Mouse (Mus musculus) CH12.LX (cell line): Measurements from ENCODE around the gene Cox14. TPM values are rescaled to one million over a fixed set of nuclear protein-coding genes. Genes with fewer than 3 reads are reported as not detected.

Source experiments
- DNase-seq: peaks from one replicate; pipeline ENCODE4 v3.0.0-alpha.2; 2013; ENCODE audit errors: extremely low read depth
- H3K27ac ChIP-seq: 2 replicates; pipeline ENCODE4 v1.5.1; 2012; ENCODE audit warnings: low read depth, mild to moderate bottlenecking, control low read depth, moderate library complexity; ENCODE audit not compliant: insufficient read depth
- H3K27me3 ChIP-seq: replicated peaks from 2 replicates; pipeline ENCODE3; 2012; ENCODE audit warnings: inconsistent platforms
- H3K36me3 ChIP-seq, 2 experiments: replicated peaks in 1 of 2; 2 replicates each; pipeline versions ENCODE3 to v1.6.1; 2012; ENCODE audit warnings: inconsistent platforms in 1 of 2, low read length in 1 of 2, mild to moderate bottlenecking in 1 of 2, mixed read lengths in 1 of 2, moderate library complexity in 1 of 2; ENCODE audit not compliant: control insufficient read depth in 1 of 2, insufficient read depth in 1 of 2
- H3K4me1 ChIP-seq, 2 experiments: 2 replicates each; pipeline ENCODE4 v1.6.1; 2012; ENCODE audit warnings: inconsistent platforms in 1 of 2, moderate library complexity in 1 of 2; ENCODE audit not compliant: insufficient read depth in 2 of 2, control insufficient read depth in 1 of 2
- H3K4me2 ChIP-seq: 2 replicates; pipeline ENCODE4 v1.6.1; 2012; ENCODE audit warnings: low read depth, mild to moderate bottlenecking, control low read depth; ENCODE audit not compliant: poor library complexity, insufficient read depth, severe bottlenecking
- H3K4me3 ChIP-seq, 3 experiments: fragments of 150-350 bp in 1 of 3; sonication (generic) in 1 of 3; replicated peaks in 1 of 3; 2 replicates each; pipeline versions ENCODE3 to v1.5.1; 2011 to 2012; ENCODE audit warnings: low read depth in 2 of 3, low read length in 2 of 3, mild to moderate bottlenecking in 2 of 3, moderate library complexity in 2 of 3, control low read depth in 1 of 3, improper control_type of control experiment in 1 of 3, inconsistent platforms in 1 of 3, mixed read lengths in 1 of 3; ENCODE audit not compliant: poor library complexity in 1 of 3
- H3K79me2 ChIP-seq: replicated peaks from 2 replicates; pipeline ENCODE4 v1.6.1; 2012; ENCODE audit warnings: mild to moderate bottlenecking, moderate library complexity; ENCODE audit not compliant: control insufficient read depth, poor library complexity, insufficient read depth, severe bottlenecking; ENCODE audit errors: extremely low read depth
- H3K9ac ChIP-seq: 2 replicates; pipeline ENCODE4 v1.6.1; 2012; ENCODE audit warnings: low read depth, mild to moderate bottlenecking, control low read depth, moderate library complexity; ENCODE audit not compliant: insufficient read depth
- H3K9me3 ChIP-seq: replicated peaks from 2 replicates; pipeline ENCODE3; 2012; ENCODE audit warnings: low read length, inconsistent platforms, mixed read lengths
- BHLHE40 ChIP-seq: IDR thresholded peaks from 2 replicates; pipeline ENCODE4 v1.6.1; 2011; ENCODE audit warnings: mild to moderate bottlenecking, low read depth, low read length, improper control_type of control experiment
- CHD2 ChIP-seq: IDR thresholded peaks from 2 replicates; pipeline ENCODE4 v1.6.1; 2011; ENCODE audit warnings: low read length, improper control_type of control experiment
- CTCF ChIP-seq, 2 experiments: IDR thresholded peaks in 1 of 2; conservative IDR thresholded peaks in 1 of 2; 2 replicates each; pipeline ENCODE4 v1.5.1; 2011 to 2012; ENCODE audit warnings: low read depth in 2 of 2, low read length in 2 of 2, improper control_type of control experiment in 1 of 2, inconsistent platforms in 1 of 2, mild to moderate bottlenecking in 1 of 2, moderate library complexity in 1 of 2
- ELF1 ChIP-seq: IDR thresholded peaks from 2 replicates; pipeline ENCODE4 v1.6.1; 2014; ENCODE audit warnings: low read depth, mild to moderate bottlenecking, inconsistent platforms, low read length, improper control_type of control experiment
- EP300 ChIP-seq: IDR thresholded peaks from 2 replicates; pipeline ENCODE4 v1.6.1; 2011; ENCODE audit warnings: low read length, improper control_type of control experiment
- GABPA ChIP-seq: IDR thresholded peaks from 2 replicates; pipeline ENCODE4 v1.6.1; 2012; ENCODE audit warnings: low read depth, low read length, improper control_type of control experiment, inconsistent platforms; ENCODE audit not compliant: insufficient replicate concordance
- JUN ChIP-seq: IDR thresholded peaks from 2 replicates; pipeline ENCODE4 v1.6.1; 2011; ENCODE audit warnings: low read depth, mild to moderate bottlenecking, low read length, improper control_type of control experiment, moderate library complexity; ENCODE audit not compliant: insufficient read depth
- KAT2A ChIP-seq: IDR thresholded peaks from 2 replicates; pipeline ENCODE4 v1.6.1; 2012; ENCODE audit warnings: low read length, improper control_type of control experiment, inconsistent platforms; ENCODE audit not compliant: insufficient replicate concordance
- MAX ChIP-seq: IDR thresholded peaks from 2 replicates; pipeline ENCODE4 v1.6.1; 2011; ENCODE audit warnings: low read length, improper control_type of control experiment
- MEF2A ChIP-seq: IDR thresholded peaks from 2 replicates; pipeline ENCODE4 v1.6.1; 2014; ENCODE audit warnings: low read depth, mild to moderate bottlenecking, inconsistent platforms, low read length, improper control_type of control experiment, borderline replicate concordance
- MXI1 ChIP-seq: IDR thresholded peaks from 2 replicates; pipeline ENCODE4 v1.6.1; 2011; ENCODE audit warnings: mild to moderate bottlenecking, low read depth, low read length, improper control_type of control experiment
- PAX5 ChIP-seq: IDR thresholded peaks from 2 replicates; pipeline ENCODE4 v1.6.1; 2012; ENCODE audit warnings: low read length, inconsistent platforms, mixed read lengths
- POLR2AphosphoS2 ChIP-seq: IDR thresholded peaks from 2 replicates; pipeline ENCODE4 v1.6.1; 2011; ENCODE audit warnings: low read depth, low read length, improper control_type of control experiment
- SMC3 ChIP-seq: IDR thresholded peaks from 2 replicates; pipeline ENCODE4 v1.6.1; 2011; ENCODE audit warnings: low read depth, low read length, improper control_type of control experiment
- USF2 ChIP-seq: conservative IDR thresholded peaks from 2 replicates; pipeline ENCODE4 v1.6.1; 2011; ENCODE audit warnings: low read depth, low read length, improper control_type of control experiment
- ZC3H11A ChIP-seq: IDR thresholded peaks from 2 replicates; pipeline ENCODE4 v1.6.1; 2012; ENCODE audit warnings: low read depth, mild to moderate bottlenecking, inconsistent platforms, low read length, improper control_type of control experiment
- dilution Hi-C: fragments of 300-500 bp; cut with MboI; formaldehyde crosslinking; loops from 2 replicates; pipeline ENCODE4 v1.14.3; 2020; ENCODE audit warnings: low sequenced_read_pairs; ENCODE audit not compliant: extremely low pct_unique_long_range_greater_than_20kb, extremely low pct_ligation_motif_present
- in situ Hi-C: fragments of 300-500 bp; cut with MboI; formaldehyde crosslinking; loops from 3 replicates; pipeline ENCODE4 v1.14.3; 2019; ENCODE audit warnings: low sequenced_read_pairs, low pct_ligation_motif_present, low pct_unique_long_range_greater_than_20kb, mixed read lengths
- polyA plus RNA-seq: library from polyadenylated mRNA; unstranded; fragments of >175 nt; gene quantifications from 2 replicates; pipeline ENCODE4 v1.2.1, GENCODE M21; 2012; ENCODE audit warnings: low read depth; ENCODE audit not compliant: insufficient read length
- total RNA-seq, 2 experiments: library from RNA; depleted of rRNA; stranded (reverse); fragments of 300-350 nt in 1 of 2; fragments of >200 nt in 1 of 2; gene quantifications; 2 replicates each; pipeline ENCODE4 v1.2.3; 2012 to 2014

Cox14 gene
- total and polyA plus RNA-seq, 3 experiments, result 98.8 to 140 (median 119) TPM

DNA sequence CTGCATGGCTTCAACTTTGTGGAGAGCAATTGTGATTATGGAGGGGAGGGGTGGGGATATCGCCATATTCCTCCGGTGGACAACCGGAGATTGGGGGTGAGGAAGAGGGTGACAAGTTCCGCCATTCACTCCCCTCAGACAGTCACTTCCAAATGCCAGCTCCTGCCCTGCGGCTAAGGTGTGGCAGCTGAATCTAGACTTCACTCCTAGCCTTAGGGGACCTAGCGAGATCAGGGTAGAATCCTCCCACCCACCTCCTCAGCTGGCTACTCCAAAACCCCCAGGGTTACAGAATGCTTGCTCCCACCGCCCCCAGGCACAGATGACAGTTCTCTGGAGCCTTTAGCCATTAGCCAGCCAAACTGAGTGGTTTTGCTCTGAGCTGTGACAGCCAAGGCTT lies 46.4 kb upstream of the Cox14 start:
- H3K4me2 ChIP-seq, result no peak overlapping the region
- H3K79me2 ChIP-seq, result no peaks in the 10 kb centered on the region
- DNase-seq, result no peak
- no peaks in the 10 kb centered on the region for H3K36me3 ChIP-seq
- no peak for TF ChIP-seq CHD2
- H3K9ac ChIP-seq, result no peak overlapping the region
- peaks cover 68% of the 10 kb centered on the region for H3K27me3 ChIP-seq
- in situ Hi-C loops (no loop called here), dilution Hi-C loops (no loop called here)
- H3K4me3 ChIP-seq, result no peak overlapping the region
- H3K9me3 ChIP-seq, result peaks cover 3% of the 10 kb centered on the region
- no peaks in the 10 kb centered on the region for H3K4me1 ChIP-seq
- H3K27ac ChIP-seq, result no peak overlapping the region

DNA sequence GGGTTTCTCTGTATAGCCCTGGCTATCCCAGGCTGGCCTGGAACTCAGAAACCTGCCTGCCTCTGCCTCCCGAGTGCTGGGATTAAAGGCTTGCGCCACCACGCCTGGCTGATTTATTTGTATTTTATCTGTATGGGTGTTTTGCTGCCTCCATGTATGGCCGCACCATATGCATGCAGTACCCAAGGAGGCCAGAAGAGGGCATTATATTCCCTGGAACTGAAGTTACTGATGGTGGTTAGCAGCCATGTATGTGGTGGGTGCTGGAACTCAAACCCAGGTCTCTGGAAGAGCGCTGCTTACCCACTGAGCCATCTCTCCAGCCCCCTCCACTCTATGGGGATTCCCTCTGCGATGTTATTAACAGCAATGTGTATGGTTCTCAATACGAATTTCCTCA lies 42.5 kb upstream of the Cox14 start:
- TF ChIP-seq SMC3 (no peak; the same call in 1 of the 2 replicates), MXI1 (no peak), POLR2AphosphoS2 (no peak), ELF1 (no peak), CTCF (conservative IDR thresholded peaks at IDR 0.05 in 1 of 2, IDR thresholded peaks at IDR 0.05 in 1 of 2; ENCODE audit: low read depth in 2 of 2, low read length in 2 of 2) (peak; percentile 42 to 50), USF2 (no peak)
- Histone ChIP-seq H3K4me3 (no peak overlapping the region), H3K9ac (no peak overlapping the region), H3K27ac (no peak overlapping the region), H3K9me3 (peaks cover 3% of the 10 kb centered on the region), H3K79me2 (no peaks in the 10 kb centered on the region), H3K36me3 (no peaks in the 10 kb centered on the region), H3K4me1 (no peaks in the 10 kb centered on the region), H3K27me3 (peaks cover 62% of the 10 kb centered on the region), H3K4me2 (no peak overlapping the region)
- in situ Hi-C loops (no loop called here), dilution Hi-C loops (no loop called here)
- DNase-seq, result peak; percentile 49

DNA sequence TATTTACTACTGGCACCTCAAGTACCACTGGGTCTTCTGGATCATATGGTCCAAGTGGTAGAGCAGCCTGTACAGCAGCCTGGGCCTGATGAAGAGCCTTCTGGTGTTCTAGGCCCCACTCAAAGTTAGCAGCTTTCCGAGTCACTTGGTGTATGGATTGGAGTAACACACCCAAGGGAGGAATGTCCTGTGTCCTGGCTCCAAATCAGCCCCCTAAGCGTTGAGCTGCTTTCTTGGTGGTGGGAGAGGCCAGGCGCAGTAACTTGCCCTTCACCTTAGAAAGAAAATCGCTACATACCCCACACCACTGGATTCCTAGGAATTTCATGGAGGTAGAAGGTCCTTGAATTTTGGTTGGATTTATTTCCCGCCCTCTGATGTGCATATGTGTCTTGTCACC lies 41.3 kb upstream of the Cox14 start:
- peaks cover 65% of the 10 kb centered on the region for H3K27me3 ChIP-seq
- no peak overlapping the region for H3K27ac ChIP-seq
- H3K4me1 ChIP-seq, result peaks cover 0 to 5% of the 10 kb centered on the region in 2 experiments; a peak in 2 of 4 replicates

More for the DNA sequence above, 41.3 kb upstream of the Cox14 start:
- dilution Hi-C loops, result no loop called here
- Histone ChIP-seq H3K9ac (no peak overlapping the region), H3K36me3 (no peaks in the 10 kb centered on the region), H3K9me3 (peaks cover 3% of the 10 kb centered on the region), H3K4me2 (no peak overlapping the region), H3K79me2 (no peaks in the 10 kb centered on the region), H3K4me3 (no peak overlapping the region)
- TF ChIP-seq EP300, result no peak
- TF ChIP-seq MAX, result no peak
- TF ChIP-seq KAT2A, result no peak
- TF ChIP-seq SMC3, result no peak
- no peak for TF ChIP-seq ZC3H11A
- TF ChIP-seq BHLHE40, result no peak
- TF ChIP-seq MEF2A, result no peak
- TF ChIP-seq PAX5, result no peak
- no peak for TF ChIP-seq GABPA
- no peak for TF ChIP-seq JUN
- DNase-seq, result no peak
- in situ Hi-C loops, result no loop called here
